Mouse (Mus musculus): ENCODE data around the gene Bicra.

Gene Bicra

GRCm38 (mm10) chr7:16047338-16048146, at the start of gene Bicra:
Bicra (minus strand) TSS chr7:16047921.
- peak; percentile 70 to 80 for DNase-seq (ENCODE audit: low spot score in 2 of 2)

GRCm38 (mm10) chr7:16094592-16094991, 46.9 kb upstream of the Bicra start:
- no peak for DNase-seq (ENCODE audit: low spot score in 2 of 2)

GRCm38 (mm10) chr7:16087587-16087986, 39.9 kb upstream of the Bicra start:
- DNase-seq (ENCODE audit: low spot score in 2 of 2), result no peak

GRCm38 (mm10) chr7:16083361-16083760, 35.6 kb upstream of the Bicra start:
- no peak for DNase-seq (ENCODE audit: low spot score in 2 of 2)

GRCm38 (mm10) chr7:16080581-16080980, 32.9 kb upstream of the Bicra start:
- no peak for DNase-seq (ENCODE audit: low spot score in 2 of 2)

GRCm38 (mm10) chr7:16079947-16080346, 32.2 kb upstream of the Bicra start:
- DNase-seq (ENCODE audit: low spot score in 2 of 2), result no peak

GRCm38 (mm10) chr7:16071906-16072305, 24.2 kb upstream of the Bicra start:
- no peak for DNase-seq (ENCODE audit: low spot score in 2 of 2)

- DNase-seq (ENCODE audit: low spot score in 2 of 2), result no peak
Measured at GRCm38 (mm10) chr7:16070846-16071245, 23.1 kb upstream of the Bicra start.

GRCm38 (mm10) chr7:16063490-16063889, 15.8 kb upstream of the Bicra start:
- no peak for DNase-seq (ENCODE audit: low spot score in 2 of 2)

- no peak for DNase-seq (ENCODE audit: low spot score in 2 of 2)
Measured at GRCm38 (mm10) chr7:16062099-16062420, 14.3 kb upstream of the Bicra start.

GRCm38 (mm10) chr7:16061219-16062098, 13.7 kb upstream of the Bicra start, which contains the start of gene Zfp541:
Zfp541 (plus strand) TSS chr7:16061814.
- DNase-seq (ENCODE audit: low spot score in 2 of 2), result no peak

- DNase-seq (ENCODE audit: low spot score in 2 of 2), result no peak
Measured at GRCm38 (mm10) chr7:16057136-16057534, 9.4 kb upstream of the Bicra start.

- no peak for DNase-seq (ENCODE audit: low spot score in 2 of 2)
Measured at GRCm38 (mm10) chr7:16056459-16057135, 8.9 kb upstream of the Bicra start.

- DNase-seq (ENCODE audit: low spot score in 2 of 2), result no peak
Measured at GRCm38 (mm10) chr7:16055665-16056064, 7.9 kb upstream of the Bicra start.

- DNase-seq (ENCODE audit: low spot score in 2 of 2), result no peak
Measured at GRCm38 (mm10) chr7:16054966-16055365, 7.2 kb upstream of the Bicra start.

- DNase-seq (ENCODE audit: low spot score in 2 of 2), result no peak
Measured at GRCm38 (mm10) chr7:16053105-16053504, 5.4 kb upstream of the Bicra start.

- DNase-seq (ENCODE audit: low spot score in 2 of 2), result peak; percentile 92 to 94
Measured at GRCm38 (mm10) chr7:16052684-16053083, 5.0 kb upstream of the Bicra start.

GRCm38 (mm10) chr7:16051883-16052595, 4.3 kb upstream of the Bicra start:
- DNase-seq (ENCODE audit: low spot score in 2 of 2), result peak; percentile 73 to 86

- DNase-seq (ENCODE audit: low spot score in 2 of 2), result no peak
Measured at GRCm38 (mm10) chr7:16050600-16050999, 2.9 kb upstream of the Bicra start.

- no peak for DNase-seq (ENCODE audit: low spot score in 2 of 2)
Measured at GRCm38 (mm10) chr7:16049576-16049915, 1.8 kb upstream of the Bicra start.

- no peak for DNase-seq (ENCODE audit: low spot score in 2 of 2)
Measured at GRCm38 (mm10) chr7:16048675-16049575, 1.2 kb upstream of the Bicra start.

All from spleen, postnatal 14 days (tissue).